Mouse (Mus musculus): ENCODE measurements around the gene Slc30a7.

- TF ChIP-seq CTCF (IDR thresholded peaks at IDR 0.05) (no peak), POLR2A (IDR thresholded peaks at IDR 0.05; ENCODE audit: insufficient read depth, low read depth, low read length) (no peak), EP300 (IDR thresholded peaks at IDR 0.05; ENCODE audit: insufficient read depth, low read depth, low read length) (no peak)
Observed at GRCm38 (mm10) chr3:115933293-115934186, 73.7 kb downstream of the Slc30a7 start.
